9 mouse cellular contexts compared by ENCODE assay signal in genomic region chr11:55027204-55027855, GRCm38 (mm10). TPM values are rescaled to one million over a fixed set of nuclear protein-coding genes. Genes with fewer than 3 reads are reported as not detected.
DNase-seq lines count a peak whose midpoint lies in the region; ATAC-seq lines count a peak whose summit lies in the region.
"Had no signal": no experiment of that assay in that cellular context is flagged by ENCODE, and none has a peak within 500 bp of the region (broad histone marks: within the 10 kb centered on the region; RNA-seq: fewer than 3 reads in every experiment).

No protein-coding gene starts in this region.

- 53% methylated on average over 2 of the region's 2 CpGs for WGBS in embryonic facial prominence, embryonic 14.5 days
- WGBS in liver, embryonic 13.5 days (ENCODE audit: insufficient replicate concordance), result 69% methylated on average over 2 of the region's 2 CpGs

- ATAC-seq in embryonic facial prominence, embryonic 14.5 days (ENCODE audit: low read depth), result no peak
- ATAC-seq in liver, embryonic 13.5 days (ENCODE audit: low read depth), result no peak
- ATAC-seq in megakaryocyte, adult 5-6 weeks (ENCODE audit: poor library complexity, severe bottlenecking), result no peak

- H3K27me3 ChIP-seq in embryonic facial prominence, embryonic 14.5 days (replicated peaks; ENCODE audit: control insufficient read depth, insufficient read depth, low read length), result no peaks in the 10 kb centered on the region
- 0 out of 2 replicates have a peak, but pooled peaks cover 2% of the 10 kb centered on the region for H3K27me3 ChIP-seq in liver, embryonic 13.5 days

- peak overlapping the region; percentile 58 for H3K27ac ChIP-seq in embryonic facial prominence, embryonic 14.5 days (replicated peaks; ENCODE audit: low read depth, low read length)
- peak overlapping the region; percentile 56; the same call in 1 of the 2 replicates for H3K27ac ChIP-seq in liver, embryonic 13.5 days

- no peak overlapping the region for H3K4me3 ChIP-seq in embryonic facial prominence, embryonic 14.5 days (ENCODE audit: low read depth, low read length)
- H3K4me3 ChIP-seq in liver, embryonic 13.5 days (replicated peaks), result no peak overlapping the region
- H3K4me3 ChIP-seq: layer of hippocampus, adult 2 months had no signal

- peaks cover 69% of the 10 kb centered on the region for H3K4me1 ChIP-seq in embryonic facial prominence, embryonic 14.5 days (ENCODE audit: control insufficient read depth, insufficient read depth, low read length)
- H3K4me1 ChIP-seq in liver, embryonic 13.5 days (replicated peaks), result peaks cover 85% of the 10 kb centered on the region

- no peaks in the 10 kb centered on the region for H3K9me3 ChIP-seq in embryonic facial prominence, embryonic 14.5 days (ENCODE audit: control insufficient read depth, low read length)
- H3K9me3 ChIP-seq in liver, embryonic 13.5 days (replicated peaks), result no peaks in the 10 kb centered on the region

- no peak overlapping the region for H3K9ac ChIP-seq in embryonic facial prominence, embryonic 14.5 days (ENCODE audit: low read depth, low read length)
- no peak overlapping the region for H3K9ac ChIP-seq in liver, embryonic 13.5 days

- DNase-seq in kidney, adult 9 months, result peak; percentile 52
- DNase-seq in kidney, postnatal 4 days, result no peak
- DNase-seq in Muller cell, postnatal 12 days (ENCODE audit: inconsistent ontology term), result peak; percentile 19
- DNase-seq in embryonic facial prominence, embryonic 14.5 days (ENCODE audit: low spot score), result peak; percentile 84
- no peak for DNase-seq in liver, embryonic 13.5 days
- DNase-seq in right cerebral cortex, postnatal 4 days, result no peak
- DNase-seq: gastrocnemius, postnatal 36 days had no signal

- H3K4me2 ChIP-seq in embryonic facial prominence, embryonic 14.5 days (ENCODE audit: low read depth, low read length), result 0 out of 2 replicates have a peak overlapping the region, but pooled peaks have one; percentile 0
- no peak overlapping the region for H3K4me2 ChIP-seq in liver, embryonic 13.5 days

- H3K36me3 ChIP-seq in embryonic facial prominence, embryonic 14.5 days (ENCODE audit: control insufficient read depth, insufficient read depth, low read length), result peaks cover 18% of the 10 kb centered on the region
- peaks cover 5% of the 10 kb centered on the region; the same call in 1 of the 2 replicates for H3K36me3 ChIP-seq in liver, embryonic 13.5 days

RNA-seq across cellular contexts. Expression of gene Anxa6, which starts 5.9 kb away (rescaled TPM):
- 393 and 439 TPM in 2 replicates for polyA plus RNA-seq in embryonic facial prominence, embryonic 14.5 days (2014; fragmentation: Nextera tagmentation; extraction: Ambion mirVana)
- polyA plus RNA-seq in liver, embryonic 13.5 days (2015; fragmentation: Nextera tagmentation; extraction: Ambion mirVana), result 45.3 and 50.2 TPM in 2 replicates
- 112 and 126 TPM in 2 replicates for total RNA-seq in megakaryocyte, adult 5-6 weeks (2015)
- total RNA-seq in megakaryocyte, adult 5-6 weeks (2017), result 230 and 245 TPM in 2 replicates

RNA-seq across cellular contexts. Expression of gene Ccdc69, which starts 50.6 kb away (rescaled TPM):
- polyA plus RNA-seq in embryonic facial prominence, embryonic 14.5 days (2014; fragmentation: Nextera tagmentation; extraction: Ambion mirVana), result 2.2 and 2.7 TPM in 2 replicates
- 0.96 and 1.1 TPM in 2 replicates for polyA plus RNA-seq in liver, embryonic 13.5 days (2015; fragmentation: Nextera tagmentation; extraction: Ambion mirVana)
- total RNA-seq in megakaryocyte, adult 5-6 weeks (2015), result 35.5 and 36.2 TPM in 2 replicates
- 32.6 and 35.6 TPM in 2 replicates for total RNA-seq in megakaryocyte, adult 5-6 weeks (2017)

Comparison
In these comparisons a context has a peak if more than half of its experiments do, and no peak if none do; other contexts are left out.
1. DNase-seq: peak in kidney, adult 9 months (single experiment), Muller cell, postnatal 12 days (single experiment) and embryonic facial prominence, embryonic 14.5 days (single experiment); none in kidney, postnatal 4 days (0 of 2), liver, embryonic 13.5 days (single experiment) and right cerebral cortex, postnatal 4 days (single experiment).